Comparison of ENCODE assay signal across 20 mouse cellular contexts in genomic region chr9:57773754-57774153, GRCm38 (mm10). TPM values are rescaled to one million over a fixed set of nuclear protein-coding genes. Genes with fewer than 3 reads are reported as not detected.
DNase-seq lines count a peak whose midpoint lies in the region; ATAC-seq and TF ChIP-seq lines count a peak whose summit lies in the region.
"Had no signal": no experiment of that assay in that cellular context is flagged by ENCODE, and none has a peak within 500 bp of the region (broad histone marks: within the 10 kb centered on the region; RNA-seq: fewer than 3 reads in every experiment).

No protein-coding gene starts in this region.

- ATAC-seq in heart, embryonic 12.5 days (ENCODE audit: insufficient number of reproducible peaks, low FRiP score) = no peak; the same call in 1 of the 2 replicates
- 0 out of 2 replicates have a peak, but pooled peaks have one; percentile 8 for ATAC-seq in liver, embryonic 12.5 days
- ATAC-seq: forebrain, postnatal 0 days; Patski had no signal

- TF ChIP-seq POLR2A in thymus, adult 2 months (IDR thresholded peaks at IDR 0.05; ENCODE audit: control insufficient read depth, extremely low read depth, insufficient read depth, low read length, poor library complexity) = no peak

- H3K4me2 ChIP-seq in heart, embryonic 12.5 days = no peak overlapping the region
- peak overlapping the region; percentile 11 for H3K4me2 ChIP-seq in liver, embryonic 12.5 days
- H3K4me2 ChIP-seq: embryonic facial prominence, embryonic 12.5 days; midbrain, embryonic 12.5 days; neural tube, embryonic 12.5 days had no signal

- no peak overlapping the region for H3K9ac ChIP-seq in heart, embryonic 12.5 days
- H3K9ac ChIP-seq in liver, embryonic 12.5 days = peak overlapping the region; percentile 57
- H3K9ac ChIP-seq: embryonic facial prominence, embryonic 12.5 days; forebrain, postnatal 0 days; midbrain, embryonic 12.5 days; neural tube, embryonic 12.5 days had no signal

- peaks cover 44% of the 10 kb centered on the region for H3K4me1 ChIP-seq in heart, embryonic 12.5 days (replicated peaks)
- H3K4me1 ChIP-seq in thymus, adult 2 months (replicated peaks; ENCODE audit: control insufficient read depth, insufficient read depth, low read length) = peaks cover 45% of the 10 kb centered on the region
- H3K4me1 ChIP-seq in liver, embryonic 12.5 days = peaks cover 76% of the 10 kb centered on the region
- H3K4me1 ChIP-seq: embryonic facial prominence, embryonic 12.5 days; midbrain, embryonic 12.5 days; neural tube, embryonic 12.5 days had no signal

- no peak overlapping the region for H3K4me3 ChIP-seq in heart, embryonic 12.5 days
- no peak overlapping the region for H3K4me3 ChIP-seq in thymus, adult 2 months (ENCODE audit: control insufficient read depth, insufficient read depth, low read length)
- H3K4me3 ChIP-seq in liver, embryonic 12.5 days = no peak overlapping the region
- H3K4me3 ChIP-seq: embryonic facial prominence, embryonic 12.5 days; limb, embryonic 10.5 days; midbrain, embryonic 12.5 days; neural tube, embryonic 12.5 days had no signal

- H3K36me3 ChIP-seq in heart, embryonic 12.5 days = peaks cover 4% of the 10 kb centered on the region; the same call in 1 of the 2 replicates
- H3K36me3 ChIP-seq in thymus, adult 2 months (ENCODE audit: control insufficient read depth, insufficient read depth, low read length) = no peaks in the 10 kb centered on the region
- H3K36me3 ChIP-seq in liver, embryonic 12.5 days = no peaks in the 10 kb centered on the region
- H3K36me3 ChIP-seq: embryonic facial prominence, embryonic 12.5 days; limb, embryonic 10.5 days; midbrain, embryonic 12.5 days; neural tube, embryonic 12.5 days had no signal

- no peak for TF ChIP-seq CTCF in thymus, adult 2 months (IDR thresholded peaks at IDR 0.05; ENCODE audit: borderline replicate concordance, control insufficient read depth, extremely low read depth, insufficient read depth, low read length, poor library complexity)

- intact Hi-C loops in heart, postnatal 25 days (cut with DNase I) = no loop called here

- WGBS in heart, embryonic 12.5 days = 40% methylated on average over 3 of the region's 3 CpGs
- 83% methylated on average over 3 of the region's 3 CpGs for WGBS in thymus, adult 2 months
- 44% methylated on average over 3 of the region's 3 CpGs for WGBS in liver, embryonic 12.5 days (ENCODE audit: insufficient replicate concordance)

- H3K9me3 ChIP-seq in heart, embryonic 12.5 days (replicated peaks) = no peaks in the 10 kb centered on the region
- H3K9me3 ChIP-seq in liver, embryonic 12.5 days (replicated peaks) = no peaks in the 10 kb centered on the region
- H3K9me3 ChIP-seq: embryonic facial prominence, embryonic 12.5 days; limb, embryonic 10.5 days; midbrain, embryonic 12.5 days; neural tube, embryonic 12.5 days had no signal

- no peaks in the 10 kb centered on the region for H3K27me3 ChIP-seq in heart, embryonic 12.5 days (replicated peaks)
- H3K27me3 ChIP-seq in thymus, adult 2 months (ENCODE audit: control insufficient read depth, insufficient read depth, low read length) = no peaks in the 10 kb centered on the region
- H3K27me3 ChIP-seq in liver, embryonic 12.5 days (replicated peaks) = no peaks in the 10 kb centered on the region; the same call in 1 of the 2 replicates
- H3K27me3 ChIP-seq: embryonic facial prominence, embryonic 12.5 days; midbrain, embryonic 12.5 days; neural tube, embryonic 12.5 days had no signal

- peak overlapping the region; percentile 35 for H3K27ac ChIP-seq in heart, embryonic 12.5 days (ENCODE audit: poor library complexity, severe bottlenecking)
- peak overlapping the region; percentile 46; the same call in 1 of the 2 replicates for H3K27ac ChIP-seq in thymus, adult 2 months (ENCODE audit: control insufficient read depth, insufficient read depth, low read length)
- H3K27ac ChIP-seq in liver, embryonic 12.5 days = peak overlapping the region; percentile 100
- H3K27ac ChIP-seq: embryonic facial prominence, embryonic 12.5 days; macrophage; midbrain, embryonic 12.5 days; neural tube, embryonic 12.5 days; stomach, postnatal 0 days had no signal

- DNase-seq in heart, postnatal 25 days (ENCODE audit: low spot score) = no peak
- DNase-seq in thymus, adult 2 months = no peak
- no peak for DNase-seq in thymus, adult 18-20 months
- peak; percentile 68 for DNase-seq in yolk sac, embryonic 10.5 days (ENCODE audit: low spot score)
- DNase-seq in adrenal gland, adult (ENCODE audit: inconsistent age in 2 of 2, low spot score in 1 of 2) = no peak
- DNase-seq: adrenal gland, postnatal 10 days; cerebellum, postnatal 14 days; forebrain, postnatal 0 days; kidney, adult 18-20 months; kidney, postnatal 25 days; lung, adult 18-20 months had no signal

RNA-seq across cellular contexts. Expression of gene Clk3, which starts 8.1 kb away (rescaled TPM):
- polyA plus RNA-seq in heart, embryonic 12.5 days (2016; fragmentation: Nextera tagmentation; extraction: Ambion mirVana) = 67.0 and 68.1 TPM in 2 replicates
- 10 to 100 TPM; 27.6 to 29.2 TPM for total RNA-seq in heart, postnatal 25 days (2021)
- 597 and 762 TPM in 2 replicates for polyA plus RNA-seq in thymus, adult 2 months (2012; rRNA removed)
- polyA plus RNA-seq in liver, embryonic 12.5 days (2016; fragmentation: Nextera tagmentation; extraction: Ambion mirVana) = 99.8 and 104 TPM in 2 replicates

Comparison
In these comparisons a context has a peak if more than half of its experiments do, and no peak if none do; other contexts are left out.
1. H3K27ac ChIP-seq: peak in every context shown above with its lines; median percentile 100 in liver, embryonic 12.5 days; 46 in thymus, adult 2 months; 35 in heart, embryonic 12.5 days.